Mouse (Mus musculus): ENCODE data around the gene Tbkbp1.
"Not testable (repeated sequence)": the region's sequence is repeated elsewhere in the genome, so short reads cannot be mapped to it uniquely, and the experiment has no call there.

Tbkbp1 gene

DNA sequence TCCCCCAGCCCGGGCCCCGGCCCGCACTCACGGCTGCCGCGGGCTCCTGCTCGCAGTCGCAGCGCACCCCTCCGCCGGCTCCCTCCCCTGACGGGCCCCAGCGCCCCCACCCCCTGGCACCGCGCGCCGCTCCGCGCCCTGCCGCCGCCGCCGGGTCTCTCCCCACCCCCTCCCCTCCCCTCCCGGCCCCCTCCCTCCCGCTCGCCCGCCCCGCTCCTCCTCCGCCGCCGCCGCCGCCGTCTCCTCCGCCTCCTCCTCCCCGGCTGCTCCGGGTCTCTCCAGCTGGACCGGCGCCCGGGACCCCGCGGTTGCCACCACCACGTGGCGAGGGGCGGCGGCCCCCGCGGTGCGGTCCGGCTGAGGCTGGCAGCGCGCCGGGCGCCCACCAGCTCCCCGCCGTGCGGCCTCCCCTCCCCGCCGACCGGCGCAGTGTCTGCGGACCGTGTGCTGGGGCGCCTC lies at the start of gene Tbkbp1:
Tbkbp1 (minus strand) TSS at position 153 of the 459 bp plus-strand sequence.
- DNase-seq = peak; percentile 70

DNA sequence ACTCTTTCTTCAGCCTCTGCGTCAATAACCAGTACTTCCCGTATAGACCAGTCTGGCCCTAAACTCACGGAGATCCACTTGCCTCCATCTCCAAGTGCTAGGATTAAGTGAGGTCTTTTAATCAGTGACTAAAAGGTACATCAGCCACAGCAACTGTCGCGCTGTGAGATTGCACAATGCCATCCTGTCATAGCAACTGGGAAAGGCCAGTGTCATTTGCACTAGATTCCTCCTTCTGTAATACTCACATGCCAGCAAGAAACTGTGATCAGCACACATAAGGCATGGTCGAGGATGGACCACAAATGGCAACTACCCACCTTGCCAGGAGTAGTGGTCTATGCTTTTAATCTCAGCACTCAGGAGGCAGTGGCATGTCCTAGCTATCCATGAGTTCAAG lies 48.2 kb upstream of the Tbkbp1 start:
- no peak for DNase-seq

DNA sequence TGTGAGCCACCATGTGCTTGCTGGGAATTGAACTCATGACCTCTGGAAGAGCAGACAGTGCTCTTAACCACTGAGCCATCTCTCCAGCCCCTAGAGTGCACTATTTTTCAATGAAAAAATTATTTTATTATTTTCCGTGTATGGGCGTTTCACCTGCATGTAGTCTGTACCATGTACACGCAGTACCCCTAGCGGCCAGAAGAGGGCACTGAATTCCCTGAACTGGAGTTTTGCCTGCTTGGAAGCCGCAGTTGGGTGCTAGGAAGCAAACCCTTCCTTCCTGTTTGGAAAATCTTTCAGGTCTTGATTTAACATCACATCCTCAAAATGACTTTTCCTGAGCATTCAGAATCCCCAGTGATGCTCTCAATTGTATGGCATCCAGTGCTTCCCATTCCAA lies 47.3 kb upstream of the Tbkbp1 start:
- DNase-seq = peak; percentile 39

DNA sequence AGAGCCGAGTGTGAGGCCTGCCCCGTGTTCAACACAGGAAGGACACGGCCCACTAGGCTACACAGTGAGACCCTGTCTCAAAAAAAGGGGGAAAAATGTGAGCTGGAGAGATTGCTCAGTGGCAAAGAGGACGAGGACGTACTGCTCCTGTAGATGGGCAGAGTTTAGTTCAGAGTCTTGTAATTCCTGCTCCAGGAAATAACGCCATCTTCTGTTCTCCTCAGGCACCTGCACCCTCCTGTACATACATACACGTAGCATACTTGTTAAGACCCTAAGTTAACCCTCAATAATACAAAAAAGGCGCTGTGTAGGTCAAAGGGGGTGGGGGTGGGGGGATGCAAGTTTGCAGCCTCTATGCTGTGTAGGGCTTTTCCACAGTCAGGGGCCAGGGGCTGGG lies 45.7 kb upstream of the Tbkbp1 start:
- no peak for DNase-seq

DNA sequence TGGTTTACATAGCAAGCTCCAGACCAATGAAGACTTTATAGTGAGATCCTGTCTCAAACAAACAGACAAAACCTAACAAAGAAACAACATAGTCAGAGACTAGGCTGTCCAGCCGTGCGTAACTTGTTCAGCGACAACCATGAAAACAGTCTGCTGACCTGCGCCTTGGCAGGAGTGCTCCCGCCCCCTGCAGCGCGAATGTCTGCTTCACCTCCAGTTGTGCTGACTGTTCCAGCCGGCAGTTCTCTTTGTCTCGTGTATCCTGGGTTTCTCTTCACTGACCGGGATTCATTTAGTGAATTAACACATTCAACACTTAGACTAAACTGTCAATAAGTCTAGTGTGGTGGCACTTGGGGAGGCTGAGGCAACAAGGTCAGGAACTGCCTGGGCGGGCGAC lies 45.2 kb upstream of the Tbkbp1 start:
- no peak for DNase-seq

DNA sequence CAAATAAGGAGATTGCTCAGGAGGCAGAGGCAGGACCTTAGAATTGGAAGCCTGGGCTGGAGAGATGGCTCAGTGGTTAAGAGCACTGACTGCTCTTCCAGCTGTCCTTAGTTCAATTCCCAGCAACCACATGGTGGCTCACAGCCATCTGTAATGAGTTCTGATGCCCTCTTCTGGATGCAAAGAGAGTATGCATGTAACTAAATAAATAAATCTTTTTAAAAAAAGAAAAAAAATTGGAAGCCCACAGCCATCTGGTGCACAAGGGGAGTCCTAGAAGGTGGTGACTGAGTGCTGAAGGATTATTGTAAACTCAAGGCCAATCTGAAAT lies 41.3 kb upstream of the Tbkbp1 start:
- DNase-seq = no peak

DNA sequence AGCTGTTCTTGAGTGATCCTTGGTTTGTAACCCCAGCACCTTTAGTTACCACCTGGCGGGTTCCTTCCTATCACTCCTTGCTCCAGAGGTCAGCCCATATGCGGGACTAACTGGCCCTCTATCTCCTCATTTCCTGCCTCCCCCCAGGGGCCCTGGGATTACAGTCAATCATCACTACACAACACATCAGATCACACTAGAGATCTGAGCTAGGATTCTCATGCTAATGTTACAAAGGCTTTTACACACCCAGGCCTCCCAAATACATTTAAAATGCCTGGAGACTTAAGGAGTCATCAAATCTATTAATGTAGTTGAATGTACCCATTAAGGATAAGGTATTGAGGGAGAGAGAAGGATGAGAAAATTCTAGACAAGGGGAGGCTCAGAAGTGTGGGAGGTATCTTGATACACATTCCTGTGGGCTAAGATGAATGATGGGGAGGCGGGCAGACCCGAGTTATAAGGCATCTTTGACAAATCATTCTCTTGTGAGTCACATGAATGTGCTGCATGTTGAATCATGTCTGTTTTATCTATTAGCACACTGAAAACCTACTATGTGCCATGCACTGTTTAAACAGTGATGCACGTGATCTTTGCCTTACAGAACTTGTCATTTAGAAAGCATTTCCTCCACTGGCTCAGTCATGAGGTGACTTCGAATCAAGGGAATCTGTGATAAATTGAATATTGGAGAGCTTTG lies 40.8 kb upstream of the Tbkbp1 start:
- no peak for DNase-seq

DNA sequence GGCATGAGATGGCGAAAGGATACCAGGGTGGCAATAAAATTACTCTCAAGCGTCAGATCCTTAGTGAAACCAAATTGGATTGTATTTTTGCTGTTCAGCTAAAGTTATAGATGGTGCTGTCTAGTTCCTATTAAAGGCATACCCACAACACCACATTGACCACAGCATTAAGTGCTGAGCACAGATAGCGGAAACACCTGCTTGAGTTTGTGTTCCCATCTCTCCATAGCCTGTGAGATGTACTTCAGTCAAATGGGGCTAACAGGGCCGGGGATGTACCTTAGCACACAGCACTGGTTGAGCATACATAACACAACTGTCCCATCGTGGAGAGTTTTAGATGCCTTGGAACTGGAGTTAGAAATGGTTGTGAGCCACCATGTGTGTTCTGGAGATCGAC lies 39.7 kb upstream of the Tbkbp1 start:
- DNase-seq = no peak

DNA sequence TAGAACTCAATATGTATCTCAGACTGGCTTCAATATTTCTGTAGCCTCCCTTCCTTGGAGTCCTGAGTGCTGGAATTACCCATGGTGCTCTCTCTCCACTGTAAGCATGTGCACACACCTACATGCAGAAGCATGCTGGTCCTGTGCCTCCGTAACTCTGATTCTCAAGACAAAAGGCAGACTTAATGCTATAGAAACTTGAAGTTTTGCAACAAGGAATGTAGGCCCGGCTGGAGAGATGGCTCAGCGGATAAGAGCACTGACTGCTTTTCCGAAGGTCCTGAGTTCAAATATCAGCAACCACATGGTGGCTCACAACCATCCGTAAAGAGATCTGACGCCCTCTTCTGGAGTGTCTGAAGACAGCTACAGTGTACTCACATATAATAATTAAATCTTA lies 38.4 kb upstream of the Tbkbp1 start:
- not testable (repeated sequence) for DNase-seq

DNA sequence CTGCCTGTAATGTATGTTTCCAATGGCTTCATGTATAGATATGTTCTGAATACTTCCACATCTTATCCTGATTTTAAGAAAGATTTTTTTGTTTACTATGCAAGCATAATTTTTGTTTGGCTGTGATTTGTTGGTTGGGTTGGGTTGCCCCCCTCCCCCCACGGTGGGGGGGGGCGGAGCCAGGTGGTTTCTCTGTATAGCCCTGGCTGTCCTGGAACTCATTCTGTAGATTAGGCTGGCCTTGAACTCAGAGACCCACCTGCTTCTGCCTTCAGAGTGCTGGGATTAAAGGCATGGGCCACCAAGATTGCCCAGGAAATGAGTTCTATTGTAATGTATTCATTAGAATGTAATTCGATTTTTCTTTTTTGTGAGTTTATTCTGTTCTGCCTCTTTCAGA lies 37.9 kb upstream of the Tbkbp1 start:
- DNase-seq = no peak

DNA sequence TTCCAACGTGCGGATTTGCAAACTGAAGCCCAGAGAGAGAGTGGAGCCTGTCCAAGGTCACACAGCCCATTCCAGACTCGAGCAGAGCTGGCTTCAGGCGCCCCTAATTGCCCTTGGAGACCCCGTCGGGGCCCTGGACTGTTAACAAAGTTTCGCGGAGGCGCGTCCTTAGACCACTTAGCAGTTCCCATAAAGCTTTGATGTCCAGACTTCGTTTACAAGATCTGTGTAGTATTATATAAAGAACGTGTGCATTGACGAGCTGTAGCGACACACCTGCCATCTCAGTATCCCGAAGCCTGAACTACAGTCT lies 37.3 kb upstream of the Tbkbp1 start:
- no peak for DNase-seq

DNA sequence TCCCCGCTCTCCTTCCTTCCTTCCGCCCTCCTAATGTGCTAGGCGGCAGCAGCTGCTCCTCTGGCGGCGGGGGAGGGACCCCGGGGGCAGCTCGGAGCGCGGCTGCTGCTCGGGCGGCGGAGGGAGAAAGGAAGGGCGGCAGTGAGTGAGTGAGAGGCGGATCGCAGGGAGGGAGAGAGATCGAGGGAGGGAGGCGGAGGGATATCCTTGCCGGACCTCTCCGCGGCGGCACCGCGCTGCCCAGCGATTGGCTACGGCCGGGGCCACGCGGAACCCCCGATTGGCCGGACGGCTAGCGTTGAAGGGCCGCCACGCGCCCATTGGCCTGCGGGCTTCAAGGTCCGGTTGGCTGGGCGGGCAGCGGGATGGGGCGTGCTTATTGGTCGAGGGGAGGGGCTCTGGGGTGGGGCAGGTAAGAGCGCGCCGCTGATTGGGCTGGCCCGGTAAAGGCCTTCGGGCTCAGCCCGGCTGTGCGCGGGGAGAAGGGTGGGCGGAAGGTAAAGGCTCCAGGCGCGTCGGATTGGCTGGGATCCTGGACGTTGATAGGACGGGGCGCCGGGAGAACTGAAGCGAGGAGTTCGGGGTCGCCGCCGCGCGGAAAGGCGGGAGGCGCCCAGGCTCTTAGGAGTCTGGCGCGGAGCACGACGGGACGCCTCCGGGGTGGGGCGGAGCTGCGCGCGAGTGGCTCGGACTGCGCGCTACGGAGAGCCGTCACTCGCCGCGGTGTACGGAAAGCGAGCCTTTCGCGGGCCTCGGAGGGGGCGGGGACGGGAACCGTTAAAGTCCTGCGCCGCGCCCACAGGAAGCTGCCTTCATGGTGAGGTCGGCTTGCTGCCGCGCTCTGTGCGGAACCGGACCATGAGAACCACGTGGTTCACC lies 36.7 kb upstream of the Tbkbp1 start, which contains the start of gene Kpnb1:
Kpnb1 (minus strand) TSS at position 118 of the 879 bp plus-strand sequence.
- peak; percentile 98 for DNase-seq

DNA sequence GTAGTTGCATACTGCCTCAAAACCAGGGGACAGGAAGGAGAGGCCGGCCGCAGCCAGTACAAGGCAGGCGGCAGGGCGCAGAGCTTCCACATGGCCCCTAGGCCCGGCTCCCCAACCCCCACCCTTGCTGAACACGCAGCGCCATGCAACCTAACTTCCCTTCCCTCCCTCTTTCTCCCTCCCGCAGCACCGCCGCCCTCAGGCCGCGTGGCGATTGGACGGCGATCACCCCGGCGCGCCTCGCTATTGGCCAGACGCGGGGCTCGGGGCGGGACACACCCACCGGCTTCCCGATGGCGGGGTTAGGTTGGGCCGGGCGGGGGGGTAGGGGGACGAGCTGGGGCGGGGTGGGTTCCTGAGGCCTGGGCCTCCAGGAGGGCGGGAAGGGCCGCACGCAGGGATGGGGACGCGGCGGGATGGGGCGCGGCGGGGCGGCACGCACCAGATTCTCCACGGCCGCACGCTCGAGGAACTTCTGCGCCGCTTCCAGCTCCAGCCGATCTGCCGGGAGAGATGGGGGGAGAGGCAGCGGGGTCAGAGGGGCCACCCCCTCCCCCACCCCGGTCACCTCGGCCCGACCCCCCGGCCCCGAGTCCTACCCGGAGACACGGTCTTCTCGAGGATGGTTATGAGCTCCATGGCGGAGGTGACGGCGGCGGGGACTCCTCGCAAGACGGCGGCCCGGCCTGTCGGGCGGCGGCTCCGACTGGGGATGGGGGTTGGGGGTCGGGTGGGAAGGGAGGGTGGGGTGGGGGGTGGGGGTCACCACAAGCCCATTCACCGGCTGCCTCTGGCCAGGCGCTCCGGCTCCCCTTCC lies 35.9 kb upstream of the Tbkbp1 start:
- DNase-seq = peak; percentile 97

DNA sequence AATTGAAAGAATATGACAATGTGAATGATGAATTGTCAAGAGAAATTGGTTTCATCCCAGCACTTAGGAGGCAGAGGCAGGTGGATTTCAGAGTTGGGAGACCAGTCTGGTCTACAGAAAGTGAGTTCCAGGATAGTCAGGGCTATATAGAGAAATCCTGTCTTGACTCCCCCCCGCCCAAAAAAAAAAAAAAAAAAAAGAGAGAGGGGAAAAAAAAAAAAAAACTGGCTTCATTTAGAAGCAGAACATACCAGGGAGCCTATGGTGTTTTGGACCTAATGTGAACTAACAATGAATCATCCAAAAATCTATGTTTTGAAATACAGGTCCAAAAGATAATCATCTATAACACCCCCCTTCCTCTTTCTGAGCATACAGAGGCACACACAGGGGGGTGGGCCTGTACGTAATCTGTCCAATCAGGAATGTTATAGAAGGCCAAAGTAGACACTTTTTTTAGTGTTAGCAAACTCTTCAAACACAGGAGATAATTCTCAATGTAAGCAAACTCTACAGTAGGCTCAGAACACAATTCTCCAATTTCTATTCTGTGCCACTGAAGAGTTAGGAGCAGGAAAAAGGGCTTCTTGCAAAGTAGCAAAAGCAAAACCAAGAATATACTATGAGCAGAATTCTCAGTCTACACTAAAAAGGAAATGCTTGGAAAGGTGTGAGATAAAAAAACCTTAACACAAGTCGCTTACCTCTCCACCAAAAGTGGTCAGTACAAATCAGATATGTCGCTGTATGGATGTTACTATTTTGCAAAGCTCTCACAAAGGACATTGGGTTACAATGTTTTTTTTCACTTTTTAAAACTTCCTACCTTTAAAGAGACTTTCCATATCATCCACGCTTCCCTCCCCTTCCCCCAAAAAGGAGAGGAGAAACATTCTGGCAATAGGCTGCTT lies 34.7 kb upstream of the Tbkbp1 start:
- DNase-seq = no peak

DNA sequence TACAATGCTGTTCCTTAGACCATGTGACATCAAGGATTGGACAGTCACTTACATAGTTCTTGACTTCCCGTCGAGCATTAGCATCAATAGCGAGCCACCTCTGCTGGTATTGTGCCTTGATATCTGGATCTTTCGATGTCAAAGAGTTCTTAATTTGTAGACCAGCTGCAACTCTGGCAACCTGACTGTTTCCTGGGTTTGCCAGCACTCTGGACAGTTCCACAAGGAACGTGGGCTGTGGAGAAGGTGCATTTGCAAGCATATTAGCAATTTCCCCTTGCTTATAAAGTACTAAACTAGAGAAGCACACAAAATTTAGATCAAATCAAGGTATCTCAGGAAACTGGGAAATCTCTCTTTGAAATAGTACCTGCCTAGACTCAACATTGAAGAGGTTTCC lies 33.6 kb upstream of the Tbkbp1 start:
- no peak for DNase-seq

DNA sequence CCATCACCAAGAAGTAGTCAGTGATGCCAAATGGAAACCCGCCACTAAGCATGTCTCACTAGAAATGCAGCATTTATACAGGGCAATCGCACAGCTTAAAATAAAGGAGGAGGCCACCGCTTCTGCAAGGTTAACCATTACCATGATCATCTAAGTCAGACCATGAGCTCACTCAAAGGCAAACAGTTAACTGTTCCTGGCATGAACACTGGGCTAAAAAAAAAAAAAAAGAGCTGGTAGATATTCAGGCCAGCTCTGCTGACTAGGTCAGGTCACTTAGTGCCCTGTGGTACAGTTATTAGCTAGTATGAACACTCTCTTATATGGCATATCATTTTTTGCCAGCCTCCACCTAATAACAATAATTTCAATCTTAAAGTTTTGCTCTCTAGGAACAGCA lies 31.2 kb upstream of the Tbkbp1 start:
- DNase-seq = no peak

DNA sequence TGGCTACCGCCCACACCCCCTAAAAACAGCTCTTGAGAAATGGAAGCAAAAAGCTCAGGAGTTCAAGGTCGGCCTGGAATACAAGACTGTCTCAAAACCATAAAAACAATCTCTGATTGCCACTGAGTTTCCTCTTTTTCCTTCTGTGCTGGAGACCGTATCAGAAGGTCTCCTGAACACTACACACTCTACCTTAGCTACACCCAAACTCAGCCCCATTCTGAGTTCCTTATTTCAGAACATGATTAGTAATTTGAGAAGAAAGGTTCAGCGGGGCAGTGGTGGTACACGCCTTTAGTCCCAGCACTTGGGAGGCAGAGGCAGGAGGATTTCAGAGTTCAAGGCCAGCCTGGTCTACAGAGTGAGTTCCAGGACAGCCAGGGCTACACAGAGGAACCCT lies 29.8 kb upstream of the Tbkbp1 start:
- no peak for DNase-seq

DNA sequence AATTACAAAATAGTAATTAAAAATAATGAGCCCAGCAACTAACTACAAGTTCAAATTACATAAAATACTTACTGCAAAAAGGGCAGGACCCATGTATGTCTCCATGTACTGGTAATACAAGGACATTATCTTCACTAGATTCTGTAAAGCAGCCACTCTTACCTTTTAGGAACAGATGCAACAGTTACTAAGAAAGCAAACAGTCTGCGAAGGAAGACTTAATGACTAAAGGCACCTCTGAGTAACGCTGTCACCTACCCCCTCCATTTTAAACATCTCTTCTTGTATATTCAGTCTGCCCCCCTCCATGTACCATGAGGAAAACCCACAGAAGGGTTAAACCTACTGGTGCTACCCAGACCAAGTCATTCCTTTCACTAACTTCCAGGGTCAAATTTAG lies 26.9 kb upstream of the Tbkbp1 start:
- DNase-seq = no peak

DNA sequence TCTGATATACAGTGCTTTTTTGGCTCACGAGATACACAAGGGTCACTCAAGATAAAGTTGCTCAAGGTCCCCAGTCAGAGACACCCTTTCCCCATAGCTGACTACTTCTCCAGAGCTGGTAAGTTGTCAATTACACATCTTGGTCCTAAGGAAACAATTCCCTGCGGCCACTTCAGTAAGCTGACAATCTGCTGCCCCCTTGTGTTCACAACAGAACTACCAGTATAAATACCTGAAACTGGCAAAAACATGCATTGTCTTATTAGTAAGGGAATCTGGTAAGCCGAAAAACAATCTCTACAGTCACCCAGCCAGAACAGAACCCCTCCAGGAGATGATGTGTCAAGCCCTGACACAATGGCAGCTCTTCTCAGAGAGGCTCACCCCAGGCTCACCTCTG lies 25.6 kb upstream of the Tbkbp1 start:
- peak; percentile 57 for DNase-seq

DNA sequence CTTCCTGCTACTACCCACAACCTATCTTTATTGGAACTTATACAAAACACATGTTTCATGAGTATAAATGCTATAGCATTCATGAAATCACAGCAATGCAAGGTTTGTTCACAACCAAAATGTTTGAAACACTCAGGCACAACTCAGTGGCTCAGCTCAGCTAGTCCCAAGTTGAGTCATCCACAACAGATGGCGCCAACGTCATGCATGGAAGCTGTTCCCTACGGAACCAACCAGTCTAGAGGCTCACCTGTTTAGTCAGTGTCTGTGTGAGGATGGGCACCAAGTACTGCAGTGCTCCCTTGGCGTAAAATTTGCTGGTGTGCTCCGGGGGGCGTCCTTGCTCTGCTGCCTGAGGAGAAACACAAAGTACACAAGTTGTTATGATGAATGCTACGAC lies 24.2 kb upstream of the Tbkbp1 start:
- no peak for DNase-seq

DNA sequence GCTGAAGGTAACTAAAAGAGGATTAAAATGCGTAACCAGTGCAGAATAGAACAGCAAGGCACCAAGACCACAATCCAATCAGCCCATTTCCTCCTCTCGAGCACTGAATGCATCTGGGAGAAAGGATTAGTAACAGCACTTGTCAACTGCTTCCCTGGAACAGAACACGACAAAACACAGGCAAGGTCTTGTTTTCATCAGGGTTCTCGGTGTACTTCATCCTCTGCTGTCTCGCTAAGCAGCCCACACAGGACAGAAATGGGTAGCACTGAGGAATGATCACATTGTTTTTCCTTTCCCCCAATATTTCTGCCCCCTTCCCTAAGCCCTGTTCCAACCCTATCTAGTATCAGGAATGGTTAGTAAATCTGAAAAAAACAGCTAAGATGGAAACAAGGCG lies 9.0 kb upstream of the Tbkbp1 start:
- DNase-seq = no peak

DNA sequence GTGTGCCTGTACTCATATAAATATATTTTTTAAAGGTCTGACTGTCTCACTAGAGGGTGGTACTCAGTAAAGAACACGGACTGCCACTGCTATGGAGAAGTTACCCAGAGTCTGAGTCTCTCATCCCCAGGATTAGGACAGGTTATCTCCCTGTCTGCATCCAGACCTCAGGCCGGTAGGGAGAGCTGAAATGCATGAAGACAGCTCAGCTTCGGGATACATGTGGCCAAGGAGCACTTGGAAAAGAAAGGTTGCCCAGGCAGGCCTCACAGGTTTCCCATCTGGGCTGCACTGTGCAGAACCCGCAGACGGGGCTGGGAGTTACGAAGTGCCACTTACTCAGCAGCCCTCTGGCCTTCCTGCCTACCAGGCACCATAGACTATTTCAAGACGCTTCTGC lies 5.7 kb upstream of the Tbkbp1 start:
- no peak for DNase-seq

Measured in cerebellum, adult 8-10 months (tissue).